Mouse (Mus musculus) adrenal gland, postnatal 14 days (tissue): ENCODE data around the gene Gse1. TPM values are rescaled to one million over a fixed set of nuclear protein-coding genes. Genes with fewer than 3 reads are reported as not detected.

ENCODE experiments used
- DNase-seq: peaks from one replicate; pipeline ENCODE4 v3.0.0; 2021; ENCODE audit warnings: mixed read lengths
- total RNA-seq: library from RNA; stranded (reverse); gene quantifications from 2 replicates; pipeline ENCODE4 v1.2.3, GENCODE M21; 2021

Gene Gse1
- total RNA-seq, 1 experiment from 2014 or later = 29.9 TPM

DNA sequence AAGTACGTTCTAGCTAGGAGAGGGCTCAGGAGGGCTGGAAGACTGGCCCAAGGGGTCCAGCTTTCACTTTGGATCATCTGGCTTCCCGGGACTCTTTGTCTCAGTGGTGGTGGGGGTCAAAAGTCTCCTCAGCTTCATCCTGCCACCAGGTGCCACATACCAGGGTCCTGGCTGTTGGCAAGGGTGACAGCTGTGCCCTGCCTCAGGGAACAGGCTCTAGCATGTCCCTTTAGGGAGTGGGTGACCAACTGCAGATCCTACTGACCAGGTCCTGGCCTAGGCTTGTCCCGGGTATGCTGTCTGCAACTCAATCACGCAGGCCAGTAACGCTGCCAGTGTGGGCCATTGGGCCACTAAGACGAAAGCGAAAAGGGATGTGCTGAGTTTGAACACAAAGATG, 15.7 kb upstream of the Gse1 start:
- DNase-seq = no peak

- DNase-seq = no peak
These were observed 15.0 kb upstream of the Gse1 start for GRCm38 (mm10) chr8:120213229-120213628.

- peak; percentile 66 for DNase-seq
These were observed 14.3 kb upstream of the Gse1 start for GRCm38 (mm10) chr8:120213939-120214338.

DNA sequence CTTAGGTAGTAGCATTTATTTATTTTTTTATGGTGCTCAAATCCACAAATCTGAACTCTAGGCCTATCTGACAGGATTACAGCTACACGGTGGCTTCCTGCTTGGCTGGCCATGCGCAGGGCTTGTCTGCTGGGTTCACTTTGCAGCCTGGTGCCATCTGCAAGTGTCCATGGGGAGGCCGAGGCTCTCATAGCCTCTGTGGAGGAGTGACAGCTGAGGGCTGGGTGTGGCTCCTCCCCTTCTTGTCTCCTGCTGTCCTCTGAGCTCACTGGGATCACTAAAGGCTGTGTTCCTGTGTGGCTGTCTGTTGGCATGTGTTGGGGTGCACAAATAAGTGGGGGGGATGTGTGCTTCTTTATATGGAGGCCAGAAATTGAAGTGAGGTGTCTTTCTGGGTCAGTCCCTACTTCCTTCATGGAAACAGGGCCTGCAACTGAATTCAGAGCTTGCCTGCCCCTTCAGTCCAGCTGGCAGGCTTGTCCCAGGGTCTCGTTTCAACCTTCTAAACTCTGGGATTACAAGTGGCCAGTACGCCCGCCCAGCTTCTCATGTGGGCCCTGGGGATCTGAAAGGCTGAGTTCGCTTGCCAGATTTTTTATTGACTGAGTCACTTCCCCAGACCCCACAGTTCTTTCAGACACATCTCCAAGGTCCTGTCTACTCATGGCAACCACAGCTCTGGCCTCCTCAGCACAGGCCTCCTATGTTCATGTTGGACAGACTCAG, 12.7 kb upstream of the Gse1 start:
- DNase-seq = peak; percentile 66

DNA sequence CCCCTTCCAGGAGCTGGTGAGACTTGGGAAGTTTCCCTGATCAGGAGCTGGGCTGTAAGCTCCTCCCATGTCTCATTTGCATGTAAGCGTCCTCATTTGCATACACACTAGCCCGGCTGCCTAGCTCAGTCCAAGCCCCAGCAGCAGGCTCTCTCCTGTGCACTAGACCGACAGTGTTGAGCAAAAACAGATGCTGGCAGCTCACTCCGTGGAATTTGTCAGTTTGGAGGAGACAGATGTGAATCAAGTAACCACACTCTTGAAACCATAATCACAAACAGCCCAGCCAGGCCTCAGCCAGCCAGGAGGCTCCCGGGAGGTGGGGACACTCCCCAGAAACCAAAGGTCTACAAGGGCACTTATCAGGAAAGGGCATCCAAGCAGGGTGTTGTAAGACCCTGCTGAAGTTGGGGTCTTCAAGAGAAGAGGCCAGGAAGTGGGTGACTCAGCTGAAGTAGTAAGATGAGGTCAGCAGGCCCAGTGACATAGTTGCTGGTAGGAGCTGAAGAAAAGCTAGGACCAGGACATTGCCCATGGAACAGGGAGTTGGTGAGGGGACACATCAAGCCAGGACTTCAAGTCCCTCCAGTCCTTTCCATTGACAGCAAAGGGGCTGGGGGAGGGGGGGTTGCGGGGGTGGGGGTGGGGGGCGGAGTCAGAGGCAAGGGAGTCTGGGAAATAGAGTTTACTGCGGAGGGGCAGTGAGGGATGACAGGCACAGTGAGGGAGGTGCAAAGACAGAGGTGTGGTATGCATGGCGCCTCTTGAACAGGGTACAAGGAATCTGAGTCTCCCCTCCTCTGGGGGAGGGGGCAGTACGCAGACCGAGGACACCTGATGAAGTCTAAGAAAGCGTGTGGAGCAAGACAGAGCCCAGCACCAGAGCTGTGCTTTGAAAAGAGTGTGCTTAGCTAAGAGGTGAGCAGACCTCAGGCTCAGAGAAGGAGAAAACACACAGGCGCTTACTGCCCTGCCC, 11.1 kb upstream of the Gse1 start:
- DNase-seq = peak; percentile 46

DNA sequence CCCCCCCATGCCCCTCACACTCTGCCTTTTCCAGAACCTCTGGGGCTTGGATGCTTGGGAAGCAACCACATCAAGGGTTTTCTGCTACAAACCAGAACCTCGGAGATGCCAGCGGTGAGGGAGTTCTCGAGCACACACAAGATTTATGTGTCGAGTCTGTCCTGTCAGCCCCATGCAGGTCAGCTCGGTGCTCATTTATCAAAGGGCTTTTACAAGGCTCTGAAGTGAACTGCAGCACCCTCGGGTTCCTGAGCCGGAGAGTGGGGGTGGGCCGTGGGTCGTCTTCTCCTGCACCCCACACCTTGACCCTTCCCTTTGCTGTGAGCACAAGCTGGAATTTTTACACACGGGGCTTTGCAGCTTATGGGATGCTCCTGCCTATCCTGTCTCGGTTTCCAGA, 5.7 kb upstream of the Gse1 start:
- DNase-seq = peak; percentile 45

DNA sequence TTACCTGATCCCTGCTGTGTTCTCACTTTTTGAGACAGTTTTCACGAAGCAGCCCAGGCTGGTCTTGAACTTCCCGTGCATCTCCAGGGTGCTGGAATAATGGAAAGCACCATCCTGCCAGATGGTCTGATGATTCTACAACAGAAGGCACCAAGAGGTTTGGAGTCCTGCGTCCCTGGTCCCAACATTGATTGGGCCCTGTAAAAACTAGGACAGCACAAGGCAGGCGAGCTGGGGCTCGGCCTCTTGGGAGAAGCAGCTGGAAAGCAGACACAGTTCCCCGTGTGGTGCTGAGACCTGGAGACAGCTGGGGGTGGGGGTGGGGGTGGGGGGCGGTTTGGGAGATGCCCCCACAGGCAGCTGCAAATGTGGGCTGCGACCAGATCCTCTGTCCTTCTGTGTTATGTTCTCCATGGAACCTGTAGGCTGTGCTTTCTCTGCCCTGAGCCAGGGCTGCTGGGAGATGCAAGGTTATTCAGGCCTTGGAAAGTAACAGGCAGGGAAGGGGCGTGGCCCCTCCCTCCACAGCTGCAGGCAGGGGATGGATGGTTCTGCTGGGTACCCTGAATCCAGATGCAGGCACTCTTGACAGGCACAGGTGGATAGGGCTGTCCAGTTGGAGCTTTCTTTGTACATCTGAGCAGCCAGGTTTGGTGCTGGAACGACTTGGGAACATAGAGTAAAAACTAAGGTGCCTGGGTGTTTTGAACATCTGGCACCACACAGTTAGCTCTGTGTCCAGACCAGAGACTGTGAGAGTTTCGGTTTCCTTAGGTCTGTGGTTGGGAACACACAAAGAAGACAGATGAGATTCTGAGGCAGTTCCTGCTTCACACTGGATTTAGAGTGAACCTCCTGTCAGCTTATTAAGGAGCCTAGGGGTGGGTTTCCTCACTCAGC, 3.5 kb upstream of the Gse1 start:
- DNase-seq = peak; percentile 54

DNA sequence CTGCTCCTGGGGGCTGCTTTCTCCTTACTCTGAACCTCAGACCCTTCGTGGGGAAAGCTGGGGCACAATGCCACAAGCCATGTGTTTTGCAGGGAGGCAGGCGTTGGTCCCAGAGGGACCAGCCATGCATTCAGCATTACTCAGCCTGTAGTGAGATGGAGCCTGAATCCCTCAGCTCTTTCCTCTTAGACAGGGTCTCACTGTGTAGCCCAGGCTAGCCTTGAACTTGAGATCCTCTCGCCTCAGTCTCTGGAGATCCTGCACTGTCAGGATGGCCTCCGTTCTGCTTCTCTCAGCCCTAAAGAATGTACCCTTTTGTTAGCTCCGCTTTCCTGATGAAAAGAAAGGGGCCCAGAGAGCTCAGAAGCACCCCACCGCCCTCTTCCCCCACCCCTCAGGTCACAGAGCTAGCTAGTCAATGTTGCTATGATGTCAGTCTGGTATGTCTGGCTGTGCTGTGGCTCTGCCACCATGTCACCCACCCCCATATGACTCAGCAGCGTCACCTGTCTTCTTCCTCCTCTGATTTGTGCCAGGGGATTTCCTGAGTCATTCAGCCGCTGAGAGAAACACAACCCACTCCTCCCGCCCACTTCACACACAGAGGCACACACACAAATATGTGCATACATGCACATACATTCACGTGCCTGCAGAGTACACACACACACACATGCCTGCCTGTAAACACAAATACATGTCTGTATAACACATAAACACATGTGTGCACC, 2.7 kb upstream of the Gse1 start:
- DNase-seq = peak; percentile 63

GRCm38 (mm10) chr8:120226700-120227577, 1.3 kb upstream of the Gse1 start:
- no peak for DNase-seq

DNA sequence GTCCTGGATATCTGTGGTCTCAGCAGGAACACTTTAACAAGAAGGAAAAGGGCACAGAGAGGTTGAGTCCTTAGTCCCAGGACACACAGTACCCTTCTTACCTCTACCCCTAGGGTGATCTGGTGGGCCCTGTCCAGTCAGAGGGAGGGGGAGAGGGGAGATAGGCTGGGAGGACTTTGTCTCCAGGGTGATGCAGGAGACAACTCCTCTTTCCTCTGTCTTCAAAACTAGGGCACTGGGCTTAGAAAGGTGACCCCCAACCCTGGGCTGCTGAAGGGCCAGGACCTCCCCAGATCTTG, 729 bp upstream of the Gse1 start:
- DNase-seq = no peak

DNA sequence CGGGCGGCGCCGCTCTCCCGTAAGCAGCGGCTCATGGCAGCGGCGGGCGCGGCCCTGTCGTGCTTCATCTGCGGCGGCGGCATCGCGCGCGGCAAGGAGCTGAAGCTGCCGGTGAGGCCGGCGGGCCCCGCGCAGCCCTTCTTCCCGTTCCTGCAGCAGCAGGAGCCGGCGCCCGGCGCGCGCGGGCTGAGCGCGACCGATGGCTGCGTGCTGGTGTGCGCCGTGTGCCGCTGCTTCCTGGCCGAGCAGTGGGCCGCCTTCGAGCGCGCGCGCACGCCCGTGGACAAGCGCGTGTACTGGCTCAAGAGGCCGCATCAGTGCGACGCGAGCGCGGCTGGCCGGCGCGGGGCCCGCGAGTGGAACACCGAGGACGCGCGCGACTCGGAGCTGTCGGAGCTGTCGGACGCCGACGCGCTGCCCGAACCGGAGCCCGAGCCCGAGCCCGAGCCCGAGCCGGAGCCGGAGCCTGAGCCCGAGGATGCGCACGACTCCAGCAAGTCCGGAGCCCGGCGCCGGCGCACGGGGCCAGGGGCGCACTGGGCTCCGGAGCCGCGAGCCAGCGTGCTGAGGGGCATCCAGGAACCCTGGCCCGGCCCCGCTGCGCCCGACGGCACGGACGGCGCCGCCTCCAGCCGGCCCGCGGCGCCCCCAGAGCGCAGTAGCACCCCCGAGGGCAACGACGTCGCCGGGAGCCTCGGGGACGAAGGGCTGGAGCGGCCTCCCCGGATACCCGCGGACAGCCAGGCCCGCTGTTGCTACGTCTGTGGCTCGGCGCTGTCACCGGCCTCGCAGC, 721 bp downstream of the Gse1 start:
- peak; percentile 68 for DNase-seq

DNA sequence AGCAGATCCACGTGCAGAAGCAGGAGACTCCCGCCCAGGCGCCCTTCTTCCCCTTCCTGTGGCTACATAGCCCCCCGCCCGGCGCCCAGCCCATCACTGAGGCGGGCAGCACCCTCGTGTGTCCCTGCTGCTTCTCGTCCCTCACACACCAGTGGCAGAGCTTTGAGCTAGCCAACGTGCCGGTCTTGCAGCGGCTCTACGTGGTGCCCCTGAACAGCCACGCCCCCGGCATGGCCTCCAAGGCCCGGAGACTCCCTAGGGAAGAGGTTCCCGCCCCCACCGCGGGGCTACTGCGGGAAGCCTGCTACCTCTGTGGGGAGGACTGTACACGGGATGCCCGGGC, 1.3 kb downstream of the Gse1 start:
- DNase-seq = peak; percentile 82

DNA sequence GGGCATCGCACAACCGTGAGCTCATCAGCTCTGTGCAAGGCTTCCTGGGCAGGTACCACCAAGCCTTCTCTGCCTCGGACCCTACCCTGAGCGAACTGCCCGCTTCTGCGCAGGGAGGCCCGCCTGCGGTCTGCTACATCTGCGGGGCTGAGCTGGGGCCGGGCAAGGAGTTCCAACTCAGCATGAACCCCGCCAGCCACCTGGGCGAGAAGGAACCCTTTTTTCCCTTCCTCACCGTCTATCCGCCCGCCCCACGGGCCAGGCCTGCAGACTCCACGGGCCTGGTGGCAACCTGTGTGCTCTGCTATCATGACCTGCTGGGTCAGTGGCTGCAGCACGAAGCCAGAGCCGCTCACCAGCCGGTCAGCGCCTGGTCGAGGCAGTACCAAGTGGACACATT, 1.8 kb downstream of the Gse1 start:
- DNase-seq = no peak

- DNase-seq = peak; percentile 61
These were observed 2.7 kb downstream of the Gse1 start for GRCm38 (mm10) chr8:120230715-120231614.

GRCm38 (mm10) chr8:120231870-120232269, 3.6 kb downstream of the Gse1 start:
- peak; percentile 53 for DNase-seq

DNA sequence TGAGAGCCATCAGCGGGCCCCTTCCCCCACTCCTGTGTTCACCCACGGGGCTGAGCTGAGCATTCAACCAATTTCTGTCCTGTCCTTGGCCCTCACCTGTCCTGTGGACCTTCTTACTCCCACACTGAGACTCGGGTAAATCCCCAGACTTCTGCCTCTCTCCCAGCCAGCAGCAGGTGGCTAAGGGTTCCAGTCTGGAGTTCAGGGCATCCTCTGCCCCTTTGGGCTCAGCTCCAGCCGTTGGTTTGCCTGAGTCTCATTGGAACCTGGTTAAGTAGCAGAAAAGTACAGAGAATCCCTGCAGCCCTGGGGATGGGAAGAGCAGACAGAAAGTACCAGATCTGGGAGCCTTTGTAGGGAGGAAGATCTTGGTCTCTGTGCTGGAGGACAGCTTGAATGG, 4.1 kb downstream of the Gse1 start:
- DNase-seq = no peak

GRCm38 (mm10) chr8:120232913-120233312, 4.7 kb downstream of the Gse1 start:
- DNase-seq = peak; percentile 72

- peak; percentile 68 for DNase-seq
These were observed 6.2 kb downstream of the Gse1 start for GRCm38 (mm10) chr8:120234457-120234856.

DNA sequence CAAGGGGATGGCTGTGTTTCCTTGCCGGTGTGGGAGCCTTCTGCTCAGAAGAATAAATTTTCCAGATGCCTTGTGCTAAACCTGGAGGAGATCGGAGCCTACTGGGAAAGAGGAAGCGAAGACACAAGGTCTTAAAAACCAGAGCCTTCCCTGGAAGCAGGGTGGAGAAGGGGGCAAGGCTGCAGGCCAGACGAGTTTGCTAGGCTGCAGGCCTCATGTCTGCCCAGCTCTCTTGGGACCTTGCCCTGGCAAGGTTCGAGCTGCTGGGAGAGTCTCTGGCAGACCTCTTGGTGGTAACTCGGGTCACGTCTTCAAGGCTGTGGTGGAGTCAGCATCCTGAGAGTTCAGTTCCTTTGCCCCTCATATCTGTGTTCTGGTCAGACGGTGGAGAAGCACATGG, 6.6 kb downstream of the Gse1 start:
- peak; percentile 60 for DNase-seq
